Mouse (Mus musculus) thymus, adult 2 months (tissue): Measurements from ENCODE around the gene Ssr3.

Experiments used
- CTCF ChIP-seq: fragments of 200-500 bp; IDR thresholded peaks from 2 replicates; pipeline ENCODE4 v1.5.1; 2012; ENCODE audit warnings: mild to moderate bottlenecking, control low read depth, low read length, moderate library complexity, borderline replicate concordance; ENCODE audit not compliant: control insufficient read depth, poor library complexity, insufficient read depth; ENCODE audit errors: extremely low read depth
- POLR2A ChIP-seq: fragments of 200-500 bp; IDR thresholded peaks from 2 replicates; pipeline ENCODE4 v1.6.1; 2012; ENCODE audit warnings: mild to moderate bottlenecking, low read length, control low read depth, moderate library complexity; ENCODE audit not compliant: control insufficient read depth, poor library complexity, insufficient read depth; ENCODE audit errors: extremely low read depth

- no peak for TF ChIP-seq POLR2A
- no peak for TF ChIP-seq CTCF
These were observed 27.3 kb upstream of the Ssr3 start for GRCm38 (mm10) chr3:65419706-65420105.
